Comparison of ENCODE assay signal across 10 mouse cellular contexts in genomic region chr8:92529756-92530155, GRCm38 (mm10).
"Had no signal": no experiment of that assay in that cellular context is flagged by ENCODE, and none has a peak within 500 bp of the region (broad histone marks: within the 10 kb centered on the region; RNA-seq: fewer than 3 reads in every experiment).

No protein-coding gene starts in this region.

- H3K4me3 ChIP-seq: limb, embryonic 13.5 days; liver, embryonic 15.5 days; midbrain, embryonic 15.5 days had no signal

- H3K4me1 ChIP-seq: liver, embryonic 15.5 days; midbrain, embryonic 15.5 days had no signal

- H3K9me3 ChIP-seq: limb, embryonic 13.5 days; liver, embryonic 15.5 days; midbrain, embryonic 15.5 days had no signal

- ATAC-seq: midbrain, embryonic 15.5 days had no signal

- H3K36me3 ChIP-seq: limb, embryonic 13.5 days; liver, embryonic 15.5 days; midbrain, embryonic 15.5 days had no signal

- H3K27me3 ChIP-seq: limb, embryonic 13.5 days; liver, embryonic 15.5 days; midbrain, embryonic 15.5 days had no signal

- H3K9ac ChIP-seq: limb, embryonic 13.5 days; liver, embryonic 15.5 days; lung, embryonic 14.5 days; midbrain, embryonic 15.5 days had no signal

- H3K4me2 ChIP-seq: limb, embryonic 13.5 days; liver, embryonic 15.5 days; lung, embryonic 14.5 days; midbrain, embryonic 11.5 days; midbrain, embryonic 15.5 days had no signal

- H3K27ac ChIP-seq: kidney, postnatal 0 days; liver, embryonic 15.5 days; midbrain, embryonic 15.5 days; stomach, postnatal 0 days had no signal

- DNase-seq: kidney, adult 11 months; kidney, adult 9 months; lung, embryonic 14.5 days; lung, postnatal 10 days had no signal
